Mouse (Mus musculus) MEL (cell line): ENCODE measurements at regions not wholly inside any gene's neighbourhood (a gene's known extent, or its start where the extent isn't known, plus 50 kb on each side); places are given as distances from the start of the nearest gene placed in this dataset.

Experiments used
- DNase-seq: peaks from one replicate; pipeline ENCODE4 v3.0.0; 2011; ENCODE audit warnings: low read depth, low spot score
- H3K27ac ChIP-seq: 2 replicates; pipeline ENCODE4 v1.5.1; 2012; ENCODE audit warnings: low read depth, mild to moderate bottlenecking, control low read depth, low read length, moderate library complexity; ENCODE audit not compliant: control insufficient read depth
- H3K27me3 ChIP-seq, 2 experiments: fragments of 150-350 bp in 1 of 2; sonication (generic) in 1 of 2; 2 replicates each; pipeline ENCODE4 v1.6.1; 2012; ENCODE audit warnings: low read length in 2 of 2, mild to moderate bottlenecking in 2 of 2, improper control_type of control experiment in 1 of 2, moderate library complexity in 1 of 2; ENCODE audit not compliant: insufficient read depth in 2 of 2, control insufficient read depth in 1 of 2
- H3K36me3 ChIP-seq, 2 experiments: 2 replicates each; pipeline ENCODE4 v1.6.1; 2012 to 2014; ENCODE audit warnings: low read length in 2 of 2, improper control_type of control experiment in 1 of 2, inconsistent platforms in 1 of 2, mild to moderate bottlenecking in 1 of 2; ENCODE audit not compliant: insufficient read depth in 2 of 2, control insufficient read depth in 1 of 2
- H3K4me1 ChIP-seq, 2 experiments: fragments of 150-350 bp in 1 of 2; sonication (generic) in 1 of 2; 2 replicates each; pipeline ENCODE4 v1.6.1; 2012; ENCODE audit warnings: low read length in 2 of 2, improper control_type of control experiment in 1 of 2, mild to moderate bottlenecking in 1 of 2; ENCODE audit not compliant: insufficient read depth in 2 of 2, control insufficient read depth in 1 of 2
- H3K4me3 ChIP-seq, 2 experiments: fragments of 150-350 bp in 1 of 2; sonication (generic) in 1 of 2; 2 replicates each; pipeline ENCODE4 v1.5.1; 2012; ENCODE audit warnings: low read depth in 2 of 2, low read length in 2 of 2, mild to moderate bottlenecking in 2 of 2, moderate library complexity in 2 of 2, control low read depth in 1 of 2, improper control_type of control experiment in 1 of 2; ENCODE audit not compliant: control insufficient read depth in 1 of 2, insufficient read depth in 1 of 2
- H3K79me2 ChIP-seq: 2 replicates; pipeline ENCODE4 v1.6.1; 2012; ENCODE audit warnings: mild to moderate bottlenecking, low read length, moderate library complexity; ENCODE audit not compliant: control insufficient read depth, poor library complexity, insufficient read depth
- H3K9ac ChIP-seq: 2 replicates; pipeline ENCODE4 v1.6.1; 2012; ENCODE audit warnings: low read depth, mild to moderate bottlenecking, control low read depth, low read length, moderate library complexity; ENCODE audit not compliant: control insufficient read depth, poor library complexity, severe bottlenecking
- H3K9me3 ChIP-seq: fragments of 150-350 bp; sonication (generic); replicated peaks from 2 replicates; pipeline ENCODE4 v1.6.1; 2012; ENCODE audit warnings: mild to moderate bottlenecking, low read length, improper control_type of control experiment, moderate library complexity; ENCODE audit not compliant: insufficient read depth
- EP300 ChIP-seq, 2 experiments: IDR thresholded peaks; 2 replicates each; pipeline ENCODE4 v1.6.1; 2011; ENCODE audit warnings: improper control_type of control experiment in 2 of 2, low read length in 2 of 2, low read depth in 1 of 2, mild to moderate bottlenecking in 1 of 2
- ETS1 ChIP-seq: IDR thresholded peaks from 2 replicates; pipeline ENCODE4 v1.6.1; 2012; ENCODE audit warnings: low read depth, mild to moderate bottlenecking, inconsistent platforms, low read length, improper control_type of control experiment, moderate library complexity
- GABPA ChIP-seq: IDR thresholded peaks from 2 replicates; pipeline ENCODE4 v1.6.1; 2012; ENCODE audit warnings: low read depth, mild to moderate bottlenecking, inconsistent platforms, low read length, improper control_type of control experiment, moderate library complexity
- GATA1 ChIP-seq: IDR thresholded peaks from 2 replicates; pipeline ENCODE4 v1.6.1; 2011; ENCODE audit warnings: low read depth, low read length, improper control_type of control experiment
- JUND ChIP-seq: IDR thresholded peaks from 2 replicates; pipeline ENCODE4 v1.6.1; 2011; ENCODE audit warnings: low read depth, mild to moderate bottlenecking, improper control_type of control experiment, low read length
- KAT2A ChIP-seq: conservative IDR thresholded peaks from 2 replicates; pipeline ENCODE4 v1.6.1; 2012; ENCODE audit warnings: low read depth, low read length, improper control_type of control experiment, inconsistent platforms
- MAZ ChIP-seq: IDR thresholded peaks from 2 replicates; pipeline ENCODE4 v1.6.1; 2012; ENCODE audit warnings: low read depth, mild to moderate bottlenecking, inconsistent platforms, low read length, improper control_type of control experiment
- MXI1 ChIP-seq: IDR thresholded peaks from 2 replicates; pipeline ENCODE4 v1.6.1; 2011; ENCODE audit warnings: mild to moderate bottlenecking, low read depth, low read length, improper control_type of control experiment
- NELFE ChIP-seq: IDR thresholded peaks from 2 replicates; pipeline ENCODE4 v1.6.1; 2011; ENCODE audit warnings: low read depth, low read length, improper control_type of control experiment
- NRF1 ChIP-seq: IDR thresholded peaks from 2 replicates; pipeline ENCODE4 v1.6.1; 2014; ENCODE audit warnings: low read depth, mild to moderate bottlenecking, inconsistent platforms, low read length, improper control_type of control experiment, moderate library complexity; ENCODE audit not compliant: poor library complexity, insufficient read depth, severe bottlenecking
- POLR2A ChIP-seq, 2 experiments: IDR thresholded peaks; 2 replicates each; pipeline ENCODE4 v1.6.1; 2011 to 2012; ENCODE audit warnings: low read length in 2 of 2, mild to moderate bottlenecking in 2 of 2, control low read depth in 1 of 2, improper control_type of control experiment in 1 of 2, low read depth in 1 of 2, moderate library complexity in 1 of 2; ENCODE audit not compliant: control insufficient read depth in 1 of 2, insufficient read depth in 1 of 2, poor library complexity in 1 of 2
- POLR2AphosphoS2 ChIP-seq: IDR thresholded peaks from 2 replicates; pipeline ENCODE4 v1.6.1; 2011; ENCODE audit warnings: low read length, improper control_type of control experiment
- POLR2AphosphoS5 ChIP-seq: IDR thresholded peaks from 2 replicates; pipeline ENCODE4 v1.6.1; 2012; ENCODE audit warnings: low read depth, borderline replicate concordance, mild to moderate bottlenecking, inconsistent platforms, low read length, moderate library complexity, mixed read lengths
- RCOR1 ChIP-seq: IDR thresholded peaks from 2 replicates; pipeline ENCODE4 v1.6.1; 2012; ENCODE audit warnings: low read depth, mild to moderate bottlenecking, inconsistent platforms, low read length, improper control_type of control experiment
- SMC3 ChIP-seq: IDR thresholded peaks from 2 replicates; pipeline ENCODE4 v1.6.1; 2011; ENCODE audit warnings: low read depth, low read length, improper control_type of control experiment
- TBP ChIP-seq: IDR thresholded peaks from 2 replicates; pipeline ENCODE4 v1.8.0; 2011; ENCODE audit warnings: low read depth, low read length, improper control_type of control experiment
- UBTF ChIP-seq: IDR thresholded peaks from 2 replicates; pipeline ENCODE4 v1.6.1; 2012; ENCODE audit warnings: low read depth, mild to moderate bottlenecking, inconsistent platforms, low read length, improper control_type of control experiment, moderate library complexity, borderline replicate concordance; ENCODE audit not compliant: insufficient read depth
- USF2 ChIP-seq, 2 experiments: IDR thresholded peaks; 2 replicates each; pipeline ENCODE4 v1.6.1; 2011 to 2012; ENCODE audit warnings: improper control_type of control experiment in 2 of 2, low read length in 2 of 2, borderline replicate concordance in 1 of 2, inconsistent platforms in 1 of 2, low read depth in 1 of 2, mild to moderate bottlenecking in 1 of 2; ENCODE audit not compliant: insufficient read depth in 1 of 2
- ZKSCAN1 ChIP-seq: IDR thresholded peaks from 2 replicates; pipeline ENCODE4 v1.6.1; 2012; ENCODE audit warnings: low read depth, mild to moderate bottlenecking, inconsistent platforms, low read length, improper control_type of control experiment, moderate library complexity
- ZMIZ1 ChIP-seq: IDR thresholded peaks from 2 replicates; pipeline ENCODE4 v1.6.1; 2012; ENCODE audit warnings: low read depth, mild to moderate bottlenecking, inconsistent platforms, low read length, improper control_type of control experiment, moderate library complexity

- Histone ChIP-seq H3K9ac (no peak overlapping the region), H3K4me1 (no peaks in the 10 kb centered on the region), H3K27ac (no peak overlapping the region), H3K9me3 (no peaks in the 10 kb centered on the region), H3K79me2 (no peaks in the 10 kb centered on the region), H3K36me3 (no peaks in the 10 kb centered on the region), H3K27me3 (no peaks in the 10 kb centered on the region; a peak in 1 of 4 replicates), H3K4me3 (no peak overlapping the region)
- TF ChIP-seq GATA1: no peak
- no peak for TF ChIP-seq MAZ
- TF ChIP-seq GABPA: no peak
- no peak for TF ChIP-seq POLR2A (IDR thresholded peaks at IDR 0.05; ENCODE audit: control insufficient read depth in 1 of 2, insufficient read depth in 1 of 2, low read depth in 1 of 2, low read length in 2 of 2, poor library complexity in 1 of 2)
- TF ChIP-seq NRF1: no peak
- no peak for TF ChIP-seq POLR2AphosphoS2
- TF ChIP-seq EP300 (IDR thresholded peaks at IDR 0.05; ENCODE audit: low read depth in 1 of 2, low read length in 2 of 2): no peak
- no peak for TF ChIP-seq SMC3
- no peak for TF ChIP-seq JUND
- no peak for TF ChIP-seq USF2 (IDR thresholded peaks at IDR 0.05; ENCODE audit: borderline replicate concordance in 1 of 2, insufficient read depth in 1 of 2, low read depth in 1 of 2, low read length in 2 of 2)
- no peak for TF ChIP-seq TBP
- no peak for TF ChIP-seq NELFE
- TF ChIP-seq MXI1: no peak
- no peak for TF ChIP-seq RCOR1
- no peak for TF ChIP-seq ZMIZ1
- TF ChIP-seq ZKSCAN1: no peak
- TF ChIP-seq UBTF: no peak
- no peak for TF ChIP-seq ETS1
- DNase-seq: no peak
Observed at GRCm38 (mm10) chr10:117471818-117472567, 92.2 kb upstream of the Cpsf6 start.

- no peaks in the 10 kb centered on the region for H3K79me2 ChIP-seq
- TF ChIP-seq ZKSCAN1 (no peak), KAT2A (no peak), POLR2AphosphoS5 (no peak), POLR2AphosphoS2 (no peak)
- TF ChIP-seq, all 39 proteins: peak for 0
- Histone ChIP-seq H3K27me3 (no peaks in the 10 kb centered on the region; a peak in 1 of 4 replicates), H3K27ac (no peak overlapping the region), H3K9me3 (no peaks in the 10 kb centered on the region), H3K36me3 (no peaks in the 10 kb centered on the region), H3K4me3 (no peak overlapping the region), H3K4me1 (no peaks in the 10 kb centered on the region), H3K9ac (no peak overlapping the region)
- no peak for DNase-seq
Observed at GRCm38 (mm10) chr10:117471036-117471817, 91.4 kb upstream of the Cpsf6 start.
